Mouse (Mus musculus) neural tube, embryonic 10.5 days (tissue): ENCODE measurements around the gene Frrs1.
A peak's percentile ranks its signal among the peaks of the same experiment; 100 is the strongest.

Source experiments
- DNase-seq: peaks from one replicate; pipeline ENCODE4 v3.0.0-alpha.2; 2017; ENCODE audit warnings: low spot score; ENCODE audit errors: extremely low spot score

Gene Frrs1

GRCm38 (mm10) chr3:116846084-116846483 is 13.2 kb upstream of the Frrs1 start:
- DNase-seq: no peak

GRCm38 (mm10) chr3:116848099-116848498 is 11.2 kb upstream of the Frrs1 start:
- DNase-seq: no peak

- DNase-seq: no peak
These were observed 10.3 kb upstream of the Frrs1 start for GRCm38 (mm10) chr3:116848936-116849335.

- no peak for DNase-seq
These were observed 8.9 kb upstream of the Frrs1 start for GRCm38 (mm10) chr3:116850376-116850775.

GRCm38 (mm10) chr3:116852421-116852820 is 6.8 kb upstream of the Frrs1 start:
- no peak for DNase-seq

- no peak for DNase-seq
These were observed 1.7 kb upstream of the Frrs1 start for GRCm38 (mm10) chr3:116857611-116858010.

- DNase-seq: no peak
These were observed 488 bp downstream of the Frrs1 start for GRCm38 (mm10) chr3:116859752-116860151.

GRCm38 (mm10) chr3:116860333-116861222 is 1.3 kb downstream of the Frrs1 start:
- DNase-seq: no peak

GRCm38 (mm10) chr3:116861223-116861539 is 1.9 kb downstream of the Frrs1 start:
- no peak for DNase-seq

GRCm38 (mm10) chr3:116861540-116862067 is 2.3 kb downstream of the Frrs1 start:
- DNase-seq: peak; percentile 69

GRCm38 (mm10) chr3:116862621-116863020 is 3.4 kb downstream of the Frrs1 start:
- DNase-seq: no peak

- no peak for DNase-seq
These were observed 5.2 kb downstream of the Frrs1 start for GRCm38 (mm10) chr3:116864421-116864820.

GRCm38 (mm10) chr3:116865199-116865636 is 6.0 kb downstream of the Frrs1 start:
- no peak for DNase-seq

GRCm38 (mm10) chr3:116870372-116870771 is 11.1 kb downstream of the Frrs1 start:
- DNase-seq: no peak

- no peak for DNase-seq
These were observed 23.1 kb downstream of the Frrs1 start for GRCm38 (mm10) chr3:116882221-116882960.

GRCm38 (mm10) chr3:116884941-116885340 is 25.7 kb downstream of the Frrs1 start:
- DNase-seq: no peak

GRCm38 (mm10) chr3:116889358-116889757 is 30.1 kb downstream of the Frrs1 start:
- no peak for DNase-seq

GRCm38 (mm10) chr3:116890576-116890975 is 31.3 kb downstream of the Frrs1 start:
- DNase-seq: no peak

- DNase-seq: no peak
These were observed 32.4 kb downstream of the Frrs1 start for GRCm38 (mm10) chr3:116891436-116892205.

GRCm38 (mm10) chr3:116892206-116892563 is 32.9 kb downstream of the Frrs1 start:
- DNase-seq: no peak

- DNase-seq: no peak
These were observed 33.6 kb downstream of the Frrs1 start for GRCm38 (mm10) chr3:116892872-116893271.

- peak; percentile 65 for DNase-seq
These were observed 44.9 kb downstream of the Frrs1 start for GRCm38 (mm10) chr3:116904158-116904557.
